8 mouse cellular contexts compared by ENCODE assay signal in genomic region chr7:73589208-73589771, GRCm38 (mm10). TPM values are rescaled to one million over a fixed set of nuclear protein-coding genes. Genes with fewer than 3 reads are reported as not detected.
DNase-seq lines count a peak whose midpoint lies in the region; ATAC-seq and TF ChIP-seq lines count a peak whose summit lies in the region.

No protein-coding gene starts in this region.

- H3K9ac ChIP-seq in forebrain, embryonic 13.5 days = no peak overlapping the region
- peak overlapping the region; percentile 14; the same call in 1 of the 2 replicates for H3K9ac ChIP-seq in midbrain, embryonic 15.5 days

- no peaks in the 10 kb centered on the region for H3K36me3 ChIP-seq in forebrain, embryonic 13.5 days (ENCODE audit: poor library complexity, severe bottlenecking)
- no peaks in the 10 kb centered on the region for H3K36me3 ChIP-seq in kidney, adult 2 months (ENCODE audit: control insufficient read depth, insufficient read depth, low read length)
- no peaks in the 10 kb centered on the region for H3K36me3 ChIP-seq in midbrain, embryonic 15.5 days (replicated peaks)

- no peak overlapping the region for H3K4me2 ChIP-seq in forebrain, embryonic 13.5 days
- H3K4me2 ChIP-seq in midbrain, embryonic 15.5 days = peak overlapping the region; percentile 34

- no peak for ATAC-seq in forebrain, embryonic 13.5 days
- ATAC-seq in midbrain, embryonic 15.5 days (replicated peaks) = peak; percentile 51

- peak; percentile 14 for DNase-seq in embryo, embryonic 10 days (ENCODE audit: low spot score)
- DNase-seq in embryo, embryonic 9.5 days (ENCODE audit: extremely low spot score) = no peak
- peak; percentile 49 to 51 for DNase-seq in right cerebral cortex, adult 2 months (ENCODE audit: low spot score in 2 of 2)
- DNase-seq in right cerebral cortex, postnatal 25 days = no peak
- peak; percentile 78 for DNase-seq in kidney, adult 2 months
- DNase-seq in spleen, postnatal 10 days (ENCODE audit: low spot score in 2 of 2) = no peak

- WGBS in forebrain, embryonic 13.5 days = 47% methylated on average over 14 of the region's 14 CpGs
- WGBS in kidney, adult 2 months = 23% methylated on average over 14 of the region's 14 CpGs
- 36% methylated on average over 14 of the region's 14 CpGs for WGBS in midbrain, embryonic 15.5 days

- peaks cover 33% of the 10 kb centered on the region for H3K4me1 ChIP-seq in forebrain, embryonic 13.5 days
- peaks cover 25% of the 10 kb centered on the region for H3K4me1 ChIP-seq in kidney, adult 2 months (ENCODE audit: control insufficient read depth, insufficient read depth, low read length)
- peaks cover 19% of the 10 kb centered on the region for H3K4me1 ChIP-seq in midbrain, embryonic 15.5 days

- peak overlapping the region; percentile 36 for H3K27ac ChIP-seq in forebrain, embryonic 13.5 days
- peak overlapping the region; percentile 93 for H3K27ac ChIP-seq in kidney, adult 2 months (ENCODE audit: insufficient read depth, low read depth, low read length)
- peak overlapping the region; percentile 75 for H3K27ac ChIP-seq in midbrain, embryonic 15.5 days

- TF ChIP-seq CTCF in kidney, adult 2 months (conservative IDR thresholded peaks at IDR 0.05; ENCODE audit: insufficient read depth, insufficient read length, low read depth, low read length) = no peak

- H3K9me3 ChIP-seq in forebrain, embryonic 13.5 days (replicated peaks) = no peaks in the 10 kb centered on the region
- no peaks in the 10 kb centered on the region for H3K9me3 ChIP-seq in midbrain, embryonic 15.5 days

- H3K4me3 ChIP-seq in forebrain, embryonic 13.5 days = no peak overlapping the region
- H3K4me3 ChIP-seq in kidney, adult 2 months (ENCODE audit: insufficient read depth, low read depth, low read length) = 0 out of 2 replicates have a peak overlapping the region, but pooled peaks have one; percentile 1
- H3K4me3 ChIP-seq in midbrain, embryonic 15.5 days = no peak overlapping the region

- H3K27me3 ChIP-seq in forebrain, embryonic 13.5 days = no peaks in the 10 kb centered on the region
- H3K27me3 ChIP-seq in kidney, adult 2 months (replicated peaks; ENCODE audit: control insufficient read depth, insufficient read depth, low read length) = no peaks in the 10 kb centered on the region
- H3K27me3 ChIP-seq in midbrain, embryonic 15.5 days (replicated peaks) = no peaks in the 10 kb centered on the region

- no peak for TF ChIP-seq POLR2A in kidney, adult 2 months (IDR thresholded peaks at IDR 0.05; ENCODE audit: low read depth, low read length)

RNA-seq across cellular contexts. Expression of gene Chd2, which starts 47.7 kb away (rescaled TPM):
- 62.8 TPM in 2 replicates for polyA plus RNA-seq in forebrain, embryonic 13.5 days (2015; fragmentation: Nextera tagmentation; extraction: Ambion mirVana)
- polyA plus RNA-seq in kidney, adult 2 months (2012; rRNA removed) = 33.9 and 36.9 TPM in 2 replicates
- 48.6 and 52.4 TPM in 2 replicates for polyA plus RNA-seq in midbrain, embryonic 15.5 days (2015; fragmentation: Nextera tagmentation; extraction: Ambion mirVana)

Comparison
In these comparisons a context has a peak if more than half of its experiments do, and no peak if none do; other contexts are left out.
1. DNase-seq: peak in embryo, embryonic 10 days (single experiment), right cerebral cortex, adult 2 months (2 of 2) and kidney, adult 2 months (single experiment); none in embryo, embryonic 9.5 days (single experiment), right cerebral cortex, postnatal 25 days (single experiment) and spleen, postnatal 10 days (0 of 2).
2. H3K27ac ChIP-seq: peak in every context shown above with its lines; median percentile 93 in kidney, adult 2 months; 75 in midbrain, embryonic 15.5 days; 36 in forebrain, embryonic 13.5 days.